Mouse (Mus musculus) brain, adult 2 months (tissue): ENCODE measurements around the gene Terb1.

ENCODE experiments used
- DNase-seq: peaks from one replicate; pipeline ENCODE4 v3.0.0; 2011; ENCODE audit warnings: low read depth, low spot score

Gene Terb1

DNA sequence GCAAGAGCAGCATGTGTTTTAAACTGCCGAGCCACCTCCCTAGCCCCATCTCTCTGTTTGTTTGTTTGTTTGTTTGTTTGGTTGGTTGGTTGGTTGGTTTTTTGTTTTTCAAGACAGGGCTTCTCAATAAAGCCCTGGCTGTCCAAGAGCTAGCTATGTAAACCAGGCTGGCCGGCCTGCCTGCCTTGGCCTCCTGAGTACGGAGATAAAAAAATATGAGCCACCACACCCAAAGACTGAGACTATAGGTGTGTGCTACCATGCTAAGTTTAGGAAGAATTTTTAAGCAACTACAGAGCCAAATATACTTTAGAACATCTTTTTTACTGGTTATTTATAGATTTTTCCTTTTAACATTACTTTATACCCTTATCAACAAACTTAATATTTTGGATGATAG, 57.5 kb downstream of the Terb1 start:
- no peak for DNase-seq

GRCm38 (mm10) chr8:104448796-104449195, 60.9 kb downstream of the Terb1 start:
- DNase-seq = peak; percentile 86

DNA sequence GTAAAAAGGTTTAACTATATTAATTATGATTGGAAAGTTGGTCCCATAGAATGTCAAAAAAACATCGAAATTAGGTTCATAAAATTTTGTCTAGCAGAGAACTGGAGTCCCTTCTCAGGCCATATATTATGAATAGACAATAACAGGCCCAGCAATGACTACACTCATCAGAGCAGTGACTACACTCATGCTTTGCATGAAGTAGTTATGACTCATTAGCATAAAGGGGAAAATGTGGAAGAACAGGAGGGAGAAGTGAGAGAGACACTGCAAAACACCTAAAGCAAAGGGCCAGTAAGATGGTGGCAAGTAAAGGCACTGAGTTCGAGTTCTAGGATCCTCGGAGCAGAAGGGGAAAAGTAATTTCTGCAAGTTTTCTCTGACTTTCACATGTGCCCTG, 63.7 kb downstream of the Terb1 start:
- DNase-seq = no peak

DNA sequence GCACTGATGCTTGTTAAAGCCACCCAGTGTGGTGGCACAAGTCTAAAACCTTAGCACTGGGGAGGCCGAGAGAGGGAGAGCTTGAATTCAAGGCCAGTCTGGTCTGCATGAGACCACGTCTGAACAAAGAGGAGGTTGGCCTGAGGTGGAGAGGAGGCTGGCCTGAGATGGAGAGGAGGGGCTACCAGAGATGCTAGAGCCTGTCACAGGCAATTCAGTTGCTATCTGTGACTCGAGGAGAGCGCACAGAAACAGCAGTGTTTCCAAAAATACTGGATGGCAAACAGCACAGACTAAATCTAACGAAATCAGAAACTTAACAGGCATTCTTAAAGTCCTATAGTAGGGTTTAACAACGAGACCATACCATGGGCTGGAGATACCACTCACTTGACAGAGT, 64.5 kb downstream of the Terb1 start:
- no peak for DNase-seq

GRCm38 (mm10) chr8:104443125-104443679, 66.5 kb downstream of the Terb1 start:
- DNase-seq = no peak

DNA sequence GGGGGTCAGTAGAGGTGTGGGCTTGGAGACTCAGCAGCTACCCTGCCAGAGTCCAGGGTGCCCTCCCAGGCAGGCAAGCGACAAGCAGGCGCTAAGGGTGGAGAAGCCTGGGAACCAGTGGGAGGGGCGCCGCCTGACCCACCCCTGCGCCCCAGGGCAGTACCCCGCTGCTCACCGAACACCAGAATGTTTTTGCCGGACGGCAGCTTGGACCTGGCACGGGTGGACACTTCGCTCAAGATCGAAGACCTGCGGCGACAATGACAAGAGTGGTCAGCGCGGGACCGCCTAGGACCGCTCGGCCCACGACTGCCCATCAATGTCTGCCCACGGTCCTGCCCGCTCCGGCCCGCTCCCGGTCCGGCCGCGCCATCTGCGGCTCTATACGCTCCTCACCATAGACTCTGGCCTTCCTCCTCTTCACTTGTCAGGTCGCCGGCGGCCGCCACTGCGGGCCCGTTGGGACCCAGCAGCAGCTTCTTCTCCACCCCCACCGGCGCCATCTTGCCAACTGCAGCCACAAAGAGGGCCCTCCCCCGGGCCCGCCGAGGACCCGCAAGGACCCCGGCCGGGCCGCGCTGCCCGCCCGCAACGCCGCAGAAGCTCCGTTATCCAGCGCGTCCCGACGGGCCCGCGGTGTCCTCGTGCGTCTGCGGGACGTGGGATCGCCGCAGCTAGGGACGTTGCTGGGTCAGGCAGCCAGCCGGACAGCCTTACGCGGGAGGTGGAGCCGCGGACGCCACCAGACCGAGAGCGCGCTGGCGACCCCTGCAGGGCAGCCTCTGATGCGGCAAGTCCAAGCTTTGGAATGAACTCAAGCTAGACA, 67.2 kb downstream of the Terb1 start, which contains the start of gene Dync1li2:
Dync1li2 (minus strand) TSS at position 749 of the 826 bp plus-strand sequence.
- peak; percentile 96 for DNase-seq

DNA sequence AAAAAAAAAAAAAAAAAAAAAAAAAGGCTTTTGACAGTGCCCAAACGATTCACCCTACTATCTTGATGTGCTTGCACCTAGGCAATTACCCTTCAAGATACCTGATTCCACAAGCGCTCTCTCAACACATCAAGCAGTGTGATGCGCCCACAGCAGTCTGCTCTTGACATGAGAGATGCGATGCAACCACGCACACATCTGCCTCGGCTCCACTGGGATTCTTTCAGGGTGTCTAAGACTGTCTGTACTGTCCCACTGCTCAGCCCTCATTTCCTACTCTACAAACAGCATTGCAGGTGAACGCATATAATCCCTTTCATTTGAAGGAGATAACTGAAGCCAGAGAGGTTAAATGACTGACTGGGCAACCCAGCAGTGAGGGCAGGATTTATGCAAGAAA, 68.1 kb downstream of the Terb1 start:
- DNase-seq = peak; percentile 74

- DNase-seq = no peak
Observed at GRCm38 (mm10) chr8:104439461-104439860, 70.2 kb downstream of the Terb1 start.

DNA sequence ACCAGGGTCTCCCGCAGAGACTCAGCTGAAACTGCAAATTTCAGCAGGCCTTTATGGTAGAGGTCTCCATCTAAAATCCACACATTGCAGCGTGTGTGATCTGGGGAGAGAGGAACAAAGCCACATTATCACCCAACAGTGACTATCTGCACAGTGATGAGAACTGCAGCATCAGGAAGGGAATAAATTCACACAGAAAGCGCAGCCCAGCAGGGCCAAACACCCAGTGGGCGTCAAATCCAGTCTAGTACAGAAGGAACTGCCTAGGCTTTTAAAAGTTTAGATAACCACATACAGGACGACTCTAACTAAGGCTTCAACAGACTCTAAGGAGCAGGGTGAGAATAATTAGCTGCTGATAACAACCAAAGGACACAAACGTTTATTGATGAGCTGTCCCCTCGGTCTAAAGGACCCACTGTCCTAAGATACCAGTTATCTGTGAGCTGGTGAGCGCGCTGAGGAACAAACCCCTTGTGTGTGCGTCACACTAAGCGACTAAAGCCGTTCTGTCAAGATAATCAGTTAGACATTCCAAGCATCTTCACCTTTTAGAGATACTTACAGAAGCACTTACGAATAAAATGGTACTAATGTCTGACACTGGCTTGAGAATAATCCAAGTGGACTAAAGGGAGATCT, 72.1 kb downstream of the Terb1 start:
- DNase-seq = peak; percentile 57

DNA sequence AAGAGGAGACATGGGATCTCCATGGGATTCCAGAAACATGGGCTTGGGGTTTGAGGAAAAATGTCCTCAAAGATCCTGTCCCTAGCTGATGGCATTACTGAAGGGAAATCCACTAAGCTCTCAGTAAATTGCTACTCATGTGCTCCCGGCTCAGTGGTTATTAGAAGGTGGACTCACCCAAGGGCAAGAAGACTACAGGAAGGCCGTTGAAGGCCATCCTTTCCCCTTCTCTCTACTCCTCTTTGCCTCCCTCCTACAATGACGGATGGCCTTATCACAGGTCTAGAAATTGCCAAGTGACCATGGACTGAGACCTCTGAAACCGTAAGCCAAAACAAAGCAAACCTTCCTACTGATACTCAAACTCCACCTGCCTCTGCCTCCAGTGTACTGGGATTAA, 73.1 kb downstream of the Terb1 start:
- DNase-seq = no peak

GRCm38 (mm10) chr8:104436038-104436437, 73.7 kb downstream of the Terb1 start:
- DNase-seq = peak; percentile 99

DNA sequence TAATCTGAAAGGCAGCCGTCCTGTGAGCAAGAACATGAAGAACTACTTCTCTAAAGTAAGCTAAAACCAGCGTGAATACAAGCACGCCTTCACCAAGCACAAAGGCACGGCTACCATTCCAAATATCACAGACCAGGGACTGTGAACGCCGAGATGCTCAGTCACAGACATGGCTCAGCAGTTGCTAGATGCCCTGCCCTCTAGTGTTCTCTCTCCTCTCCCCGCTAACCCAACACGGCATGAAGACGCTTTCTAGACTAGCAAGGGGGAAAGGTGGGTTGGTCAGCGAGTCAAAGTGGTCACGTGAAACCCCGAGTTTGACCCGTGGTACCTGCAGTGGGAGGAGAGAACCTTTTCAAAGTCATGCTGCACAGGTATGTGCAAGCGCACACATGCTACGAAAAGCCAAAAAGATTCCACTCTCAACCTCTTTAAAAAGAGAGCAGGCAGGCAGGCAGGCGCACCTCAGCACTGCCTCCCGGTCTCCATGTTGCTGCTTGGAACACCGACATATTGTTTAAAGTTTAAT, 74.8 kb downstream of the Terb1 start:
- DNase-seq = peak; percentile 80

GRCm38 (mm10) chr8:104434275-104434674, 75.4 kb downstream of the Terb1 start:
- DNase-seq = peak; percentile 72

DNA sequence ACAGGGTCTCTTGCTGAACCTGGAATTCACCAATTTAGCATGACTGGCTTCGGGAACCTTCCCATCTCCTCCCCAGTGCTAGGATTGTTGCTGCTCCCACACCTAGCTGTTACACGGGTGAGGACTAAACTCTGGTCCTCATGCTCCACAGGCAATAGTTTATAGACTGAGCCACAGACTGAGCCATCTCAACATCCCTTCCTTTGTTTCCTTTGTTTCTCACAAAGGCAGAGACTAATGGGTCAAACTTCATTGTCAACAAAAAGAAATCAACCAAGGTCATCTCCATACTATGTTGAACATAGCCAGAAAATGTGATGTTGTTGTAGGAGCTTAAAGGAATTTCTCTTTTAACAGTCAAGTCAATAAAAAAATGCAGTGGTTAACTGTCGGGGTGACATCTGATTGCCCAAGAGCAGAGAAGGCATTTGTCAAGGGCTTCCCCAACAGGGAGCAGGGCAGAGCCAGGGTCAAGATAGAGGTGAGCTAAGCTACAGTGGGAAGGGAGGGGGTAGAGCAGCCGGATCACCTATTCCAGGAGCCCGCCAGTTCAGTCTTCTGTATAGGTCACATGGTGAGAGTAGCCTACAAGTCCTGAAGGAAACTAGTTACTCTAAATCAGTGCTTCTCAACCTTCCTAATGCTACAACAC, 76.4 kb downstream of the Terb1 start:
- DNase-seq = no peak

DNA sequence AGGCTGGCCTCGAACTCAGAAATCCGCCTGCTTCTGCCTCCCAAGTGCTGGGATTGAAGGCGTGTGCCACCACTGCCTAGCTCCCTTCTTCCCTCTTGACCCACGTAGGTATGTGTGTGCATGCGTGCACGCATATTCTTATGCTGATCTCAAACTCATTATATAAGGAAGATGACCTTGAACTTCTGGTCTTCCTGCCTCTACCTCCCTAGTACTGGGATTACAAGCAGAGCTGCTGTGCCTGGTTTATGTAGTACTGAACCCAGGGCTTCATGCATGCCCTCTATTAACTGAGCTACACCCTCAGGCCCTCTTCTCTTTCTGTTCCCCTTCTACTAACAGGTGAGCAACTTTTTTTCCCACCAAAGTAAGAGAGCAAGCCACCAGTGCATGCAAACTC, 77.1 kb downstream of the Terb1 start:
- DNase-seq = no peak

DNA sequence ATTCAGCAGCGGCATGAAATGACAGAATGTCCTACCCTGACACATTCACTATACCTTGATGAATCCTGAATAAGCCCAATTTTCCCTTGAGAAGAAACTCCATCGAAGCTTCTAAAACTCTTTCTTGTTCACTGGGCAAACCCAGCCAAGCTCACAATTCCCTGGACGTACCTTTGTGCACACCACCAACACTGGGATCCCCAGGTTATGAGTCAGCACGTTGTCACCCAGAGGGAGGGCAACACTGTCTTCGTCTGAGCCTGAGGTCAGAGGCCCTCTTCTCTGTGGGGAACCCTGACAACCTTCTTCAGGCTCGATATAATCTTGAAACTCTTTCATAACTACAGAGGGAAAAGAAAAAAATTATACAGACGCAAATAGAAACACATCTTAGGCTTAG, 79.5 kb downstream of the Terb1 start:
- DNase-seq = no peak

DNA sequence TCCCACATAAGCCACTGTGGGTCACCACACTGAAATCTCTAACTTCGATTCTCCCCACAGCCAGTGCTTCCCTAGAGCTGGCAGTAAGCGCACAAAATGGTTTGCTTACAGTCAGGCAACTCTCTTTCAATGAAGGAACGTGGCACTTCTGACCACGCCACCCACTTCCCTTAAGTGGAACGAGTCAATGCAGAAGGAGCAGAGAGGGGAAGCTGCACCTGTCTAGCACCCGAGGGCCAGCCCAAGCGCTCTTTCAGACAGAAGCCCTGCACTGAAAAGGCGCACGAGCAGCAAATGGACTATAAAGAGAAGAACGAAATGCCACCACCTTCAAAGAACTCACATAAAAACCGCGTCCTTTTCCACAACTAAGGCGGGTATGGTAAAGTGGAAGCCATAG, 82.0 kb downstream of the Terb1 start:
- no peak for DNase-seq

DNA sequence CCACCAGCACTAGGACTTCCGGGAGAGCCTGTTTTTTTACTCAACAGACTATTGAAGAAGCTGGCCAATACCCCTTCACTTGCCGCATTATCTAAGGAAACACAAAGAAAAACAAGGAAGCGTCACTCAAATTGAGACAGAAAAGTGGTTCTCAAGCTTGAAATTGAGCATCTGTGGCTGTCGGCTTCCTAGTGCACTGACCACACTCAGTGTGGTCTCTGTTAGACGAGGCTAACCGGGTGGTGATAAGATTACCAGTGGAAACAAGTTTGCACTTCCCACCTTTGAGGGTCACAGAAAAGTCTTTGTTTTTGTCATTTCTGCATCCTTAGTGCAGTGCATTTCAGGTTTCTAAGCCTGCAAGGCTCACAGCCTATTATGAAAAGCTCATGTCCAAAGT, 87.4 kb downstream of the Terb1 start:
- DNase-seq = no peak

DNA sequence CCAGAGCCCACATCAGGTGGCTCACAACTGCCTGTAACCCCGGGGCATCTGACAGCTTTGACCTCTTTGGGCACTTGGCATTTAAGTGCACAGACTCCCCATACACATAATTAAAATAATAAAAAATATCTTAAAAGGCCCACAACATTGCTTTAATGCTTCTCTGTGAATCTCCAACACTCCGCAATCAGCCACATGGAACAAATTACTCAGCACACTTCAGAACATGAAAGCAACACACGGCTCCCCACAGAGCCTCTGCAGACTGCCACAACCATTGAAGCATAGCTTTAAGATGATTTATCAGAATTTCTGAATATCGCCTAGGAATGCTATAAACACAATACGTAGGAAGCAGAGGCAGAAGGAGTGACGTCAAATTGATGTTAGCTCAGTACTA, 93.7 kb downstream of the Terb1 start:
- DNase-seq = no peak

DNA sequence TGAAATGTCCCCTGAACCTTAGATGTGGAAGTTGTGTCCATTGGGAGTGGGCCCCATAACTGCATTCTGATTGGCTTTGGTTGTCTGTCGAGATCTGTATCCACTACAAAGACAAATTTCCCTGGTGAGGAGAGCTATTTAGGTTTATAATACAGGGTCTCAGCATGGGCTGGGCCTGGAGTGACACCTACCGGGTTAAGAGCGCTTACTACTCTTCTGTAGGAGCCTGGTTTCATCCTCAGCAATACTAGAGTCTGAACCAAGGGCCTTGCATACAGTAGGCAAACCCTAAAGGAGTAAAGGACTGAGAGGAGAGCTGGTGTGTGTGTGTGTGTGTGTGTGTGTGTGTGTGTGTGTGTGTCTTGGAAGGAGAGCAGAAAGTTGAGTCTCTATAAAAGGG, 95.5 kb downstream of the Terb1 start:
- DNase-seq = no peak

- DNase-seq = no peak
Observed at GRCm38 (mm10) chr8:104413770-104414169, 95.9 kb downstream of the Terb1 start.
